Mouse (Mus musculus) megakaryocyte-erythroid progenitor cell, adult 5-6 weeks (primary cell): ENCODE results near the gene Zfp961. TPM values are rescaled to one million over a fixed set of nuclear protein-coding genes. Genes with fewer than 3 reads are reported as not detected.
"Not testable (repeated sequence)": the region's sequence is repeated elsewhere in the genome, so short reads cannot be mapped to it uniquely, and the experiment has no call there.

ENCODE experiments used
- ATAC-seq: replicated peaks from 2 replicates; pipeline ENCODE4 v1.8.0; 2016; ENCODE audit warnings: mild to moderate bottlenecking, inconsistent platforms; ENCODE audit not compliant: severe bottlenecking, poor library complexity, low FRiP score, low TSS enrichment
- total RNA-seq, 2 experiments: library from RNA; stranded (forward) in 1 of 2; stranded (reverse) in 1 of 2; fragments of 200-1000, 215-1000 nt in 1 of 2; fragments of >200 nt in 1 of 2; fragmentation: Nextera tagmentation in 1 of 2; gene quantifications; 2 replicates each; pipeline ENCODE4 v1.2.3; 2014 to 2017

Zfp961 gene
- total RNA-seq, 2 experiments from 2014 or later, result 31.0 to 51.7 TPM

- no peak for ATAC-seq
These were observed 57.4 kb downstream of the Zfp961 start for GRCm38 (mm10) chr8:72008134-72008641.

GRCm38 (mm10) chr8:72009473-72009872, 58.6 kb downstream of the Zfp961 start, which contains the start of gene Cyp4f18:
Cyp4f18 (minus strand) TSS chr8:72009626.
- no peak for ATAC-seq

GRCm38 (mm10) chr8:72013506-72014228, 62.8 kb downstream of the Zfp961 start:
- ATAC-seq, result not testable (repeated sequence)

GRCm38 (mm10) chr8:72017339-72017738, 66.5 kb downstream of the Zfp961 start:
- ATAC-seq, result peak; percentile 78

- ATAC-seq, result no peak
These were observed 67.3 kb downstream of the Zfp961 start for GRCm38 (mm10) chr8:72018141-72018540.

GRCm38 (mm10) chr8:72019022-72019421, 68.2 kb downstream of the Zfp961 start:
- not testable (repeated sequence) for ATAC-seq

GRCm38 (mm10) chr8:72019816-72020215, 69.0 kb downstream of the Zfp961 start:
- ATAC-seq, result no peak

- ATAC-seq, result not testable (repeated sequence)
These were observed 74.0 kb downstream of the Zfp961 start for GRCm38 (mm10) chr8:72024886-72025285.

- 0 out of 2 replicates have a peak, but pooled peaks have one; percentile 55 for ATAC-seq
These were observed 82.1 kb downstream of the Zfp961 start for GRCm38 (mm10) chr8:72032926-72033325.

- not testable (repeated sequence) for ATAC-seq
These were observed 90.1 kb downstream of the Zfp961 start, which contains the start of gene Olfr372 for GRCm38 (mm10) chr8:72040918-72041317. Olfr372 (plus strand) TSS chr8:72041218.

- no peak for ATAC-seq
These were observed 91.7 kb downstream of the Zfp961 start for GRCm38 (mm10) chr8:72042493-72042892.

Other genes with a start within 250 kb of the Zfp961 start
- gene B3gnt3, start 249.2 kb upstream of the Zfp961 start, total RNA-seq (2014; fragmentation: Nextera tagmentation), result 0.42 and 0.79 TPM in 2 replicates
- 0.30 and 0.99 TPM in 2 replicates for gene B3gnt3, start 249.2 kb upstream of the Zfp961 start, total RNA-seq (2017)
- 183 and 235 TPM in 2 replicates for gene Fcho1, start 225.3 kb upstream of the Zfp961 start, total RNA-seq (2014; fragmentation: Nextera tagmentation)
- 68.1 and 88.4 TPM in 2 replicates for gene Fcho1, start 225.3 kb upstream of the Zfp961 start, total RNA-seq (2017)
- 4.0 and 5.3 TPM in 2 replicates for gene Zfp709, start 69.0 kb upstream of the Zfp961 start, total RNA-seq (2014; fragmentation: Nextera tagmentation)
- 3.5 and 11.3 TPM in 2 replicates for gene Zfp709, start 69.0 kb upstream of the Zfp961 start, total RNA-seq (2017)
- gene Zfp882, start 42.4 kb upstream of the Zfp961 start, total RNA-seq (2014; fragmentation: Nextera tagmentation), result 4.0 and 6.3 TPM in 2 replicates
- gene Zfp882, start 42.4 kb upstream of the Zfp961 start, total RNA-seq (2017), result 3.3 and 7.9 TPM in 2 replicates
- 19.8 and 21.9 TPM in 2 replicates for gene Zfp617, start 42.4 kb upstream of the Zfp961 start, total RNA-seq (2014; fragmentation: Nextera tagmentation)
- gene Zfp617, start 42.4 kb upstream of the Zfp961 start, total RNA-seq (2017), result 14.2 and 14.7 TPM in 2 replicates
- gene Cyp4f18, start 58.6 kb downstream of the Zfp961 start, total RNA-seq (2014; fragmentation: Nextera tagmentation), result 5.0 TPM in 1 of 2 replicates, not detected in the other
- gene Cyp4f18, start 58.6 kb downstream of the Zfp961 start, total RNA-seq (2017), result not detected in 2 replicates
- gene Olfr372, start 90.2 kb downstream of the Zfp961 start, total RNA-seq (2014; fragmentation: Nextera tagmentation), result not detected in 2 replicates
- gene Olfr372, start 90.2 kb downstream of the Zfp961 start, total RNA-seq (2017), result not detected in 2 replicates
- gene Olfr373, start 132.1 kb downstream of the Zfp961 start, total RNA-seq (2014; fragmentation: Nextera tagmentation), result not detected in 2 replicates
- not detected in 2 replicates for gene Olfr373, start 132.1 kb downstream of the Zfp961 start, total RNA-seq (2017)
- gene Olfr374, start 156.0 kb downstream of the Zfp961 start, total RNA-seq (2014; fragmentation: Nextera tagmentation), result not detected in 2 replicates
- gene Olfr374, start 156.0 kb downstream of the Zfp961 start, total RNA-seq (2017), result not detected in 2 replicates
- gene Tpm4, start 183.9 kb downstream of the Zfp961 start, total RNA-seq (2014; fragmentation: Nextera tagmentation), result 10.4 and 13.4 TPM in 2 replicates
- 5.9 and 15.5 TPM in 2 replicates for gene Tpm4, start 183.9 kb downstream of the Zfp961 start, total RNA-seq (2017)
- gene Rab8a, start 210.2 kb downstream of the Zfp961 start, total RNA-seq (2014; fragmentation: Nextera tagmentation), result 23.8 and 49.8 TPM in 2 replicates
- 298 and 374 TPM in 2 replicates for gene Rab8a, start 210.2 kb downstream of the Zfp961 start, total RNA-seq (2017)
- 15.0 and 18.8 TPM in 2 replicates for gene Hsh2d, start 238.6 kb downstream of the Zfp961 start, total RNA-seq (2014; fragmentation: Nextera tagmentation)
- 0.89 and 4.6 TPM in 2 replicates for gene Hsh2d, start 238.6 kb downstream of the Zfp961 start, total RNA-seq (2017)